Mouse (Mus musculus): ENCODE data around the gene Pinlyp. TPM values are rescaled to one million over a fixed set of nuclear protein-coding genes. Genes with fewer than 3 reads are reported as not detected.
A peak's percentile ranks its signal among the peaks of the same experiment; 100 is the strongest.

Pinlyp gene
- polyA plus RNA-seq, 1 experiment from 2014 or later: not detected

DNA sequence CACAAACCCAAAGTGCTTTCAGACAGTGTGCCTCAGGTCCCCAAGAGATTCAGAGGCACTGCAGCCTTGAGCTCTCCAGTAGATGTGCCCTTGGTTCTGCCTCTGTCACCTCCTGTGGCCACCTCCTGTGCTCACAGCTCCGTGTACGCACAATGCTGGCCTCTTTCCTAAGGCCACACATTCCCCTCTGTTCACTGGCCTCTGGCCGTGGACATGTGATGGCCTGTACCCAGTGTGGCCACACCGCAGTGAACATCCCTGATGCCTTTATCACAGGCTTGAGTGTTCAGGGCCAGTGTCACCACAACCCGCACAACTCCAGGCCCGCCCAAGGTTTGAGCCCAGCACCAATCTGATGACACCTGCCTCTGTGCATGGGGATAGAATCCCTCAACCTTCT lies 39.0 kb upstream of the Pinlyp start:
- Histone ChIP-seq H3K27ac (no peak overlapping the region), H3K4me3 (replicated peaks) (no peak overlapping the region), H3K4me2 (replicated peaks) (no peak overlapping the region), H3K9me3 (no peaks in the 10 kb centered on the region), H3K9ac (replicated peaks) (no peak overlapping the region), H3K27me3 (peaks cover 29% of the 10 kb centered on the region), H3K4me1 (replicated peaks) (peaks cover 11% of the 10 kb centered on the region; the same call in 1 of the 2 replicates), H3K36me3 (no peaks in the 10 kb centered on the region)
- ATAC-seq: no peak
- WGBS: 91% methylated on average over 6 of the region's 6 CpGs

DNA sequence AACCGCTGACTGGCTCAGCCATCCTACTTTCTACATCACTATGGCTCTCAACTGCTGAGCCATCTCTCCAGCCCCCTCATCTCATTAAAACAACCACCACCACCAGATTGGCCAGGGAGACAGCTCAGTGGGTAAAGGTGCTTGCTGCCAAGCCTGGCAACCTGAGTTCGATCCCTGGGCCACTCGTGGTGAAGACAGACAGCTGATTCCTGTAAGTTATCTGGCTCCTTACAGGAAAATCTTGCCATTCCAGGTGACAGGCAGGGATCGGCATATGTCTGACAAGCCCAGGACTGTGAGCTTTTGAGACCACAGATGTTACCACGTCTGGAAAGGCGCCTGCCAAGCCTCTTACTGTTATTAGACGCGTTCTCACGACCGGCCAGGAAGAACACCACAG lies 31.9 kb upstream of the Pinlyp start:
- peaks cover 11% of the 10 kb centered on the region; the same call in 1 of the 2 replicates for H3K36me3 ChIP-seq
- no peak for ATAC-seq
- H3K27me3 ChIP-seq: no peaks in the 10 kb centered on the region
- H3K9ac ChIP-seq (replicated peaks): no peak overlapping the region
- H3K4me2 ChIP-seq (replicated peaks): no peak overlapping the region
- no peaks in the 10 kb centered on the region for H3K9me3 ChIP-seq
- no peaks in the 10 kb centered on the region for H3K4me1 ChIP-seq (replicated peaks)
- no peak overlapping the region for H3K27ac ChIP-seq
- WGBS: 92% methylated on average over 10 of the region's 10 CpGs
- no peak overlapping the region for H3K4me3 ChIP-seq (replicated peaks)

DNA sequence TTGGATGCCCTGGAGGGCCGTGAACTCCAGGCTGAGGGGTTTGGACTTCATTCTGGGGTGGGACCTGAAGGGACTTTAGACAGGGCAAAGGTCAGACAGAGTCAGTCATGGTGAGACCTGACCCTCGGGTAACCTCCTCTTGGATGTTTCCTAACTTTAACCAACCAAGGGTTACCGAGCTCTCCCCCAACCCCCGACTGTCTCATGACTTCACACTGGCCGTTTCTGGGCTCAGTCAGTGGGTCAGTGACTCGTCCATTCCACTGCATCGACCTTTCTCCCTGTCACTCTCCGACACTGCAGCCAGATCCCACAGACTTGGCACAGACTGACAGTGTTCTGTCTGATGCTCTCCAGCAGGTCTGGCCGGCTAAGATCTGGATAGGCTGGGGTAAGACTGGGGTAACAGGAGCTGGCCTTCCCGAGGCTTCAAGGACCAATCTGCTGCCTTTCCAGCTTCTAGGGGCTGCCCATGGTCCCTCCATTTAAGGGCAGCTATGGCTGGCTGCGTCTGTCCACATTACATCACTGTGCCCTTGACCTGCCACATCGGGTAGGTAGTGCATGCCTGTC lies 28.4 kb upstream of the Pinlyp start:
- Histone ChIP-seq H3K9ac (replicated peaks) (no peak overlapping the region), H3K4me1 (replicated peaks) (no peaks in the 10 kb centered on the region)
- WGBS: 68% methylated on average over 12 of the region's 12 CpGs

DNA sequence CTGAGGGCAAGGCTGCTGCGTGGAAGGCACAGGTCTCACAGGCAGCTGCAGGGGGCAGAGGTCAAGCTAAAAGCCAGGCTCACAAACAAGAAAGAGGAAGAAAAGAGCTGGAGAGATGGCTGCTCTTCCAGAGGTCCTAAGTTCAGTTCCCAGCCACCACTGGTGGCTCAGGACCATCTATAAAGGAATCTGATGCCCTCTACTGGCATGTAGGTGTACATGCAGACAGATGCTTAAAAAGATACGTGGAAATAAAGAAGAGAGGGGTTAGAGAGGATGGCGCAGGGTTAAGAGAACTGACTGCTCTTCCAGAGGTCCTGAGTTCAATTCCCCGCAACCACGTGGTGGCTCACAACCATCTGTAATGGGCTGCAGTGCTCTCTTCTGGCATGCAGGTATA lies 26.5 kb upstream of the Pinlyp start:
- H3K27ac ChIP-seq: no peak overlapping the region
- H3K9ac ChIP-seq (replicated peaks): no peak overlapping the region
- H3K4me1 ChIP-seq (replicated peaks): no peaks in the 10 kb centered on the region
- no peaks in the 10 kb centered on the region for H3K27me3 ChIP-seq
- no peak for ATAC-seq
- WGBS: 59% methylated on average over 5 of the region's 5 CpGs
- H3K36me3 ChIP-seq: peaks cover 54% of the 10 kb centered on the region
- H3K4me2 ChIP-seq (replicated peaks): no peak overlapping the region
- no peak overlapping the region for H3K4me3 ChIP-seq (replicated peaks)
- no peaks in the 10 kb centered on the region for H3K9me3 ChIP-seq

More for the DNA sequence above, 28.4 kb upstream of the Pinlyp start:
- Histone ChIP-seq H3K4me2 (replicated peaks) (no peak overlapping the region), H3K36me3 (peaks cover 37% of the 10 kb centered on the region), H3K9me3 (no peaks in the 10 kb centered on the region), H3K4me3 (replicated peaks) (no peak overlapping the region), H3K27ac (no peak overlapping the region), H3K27me3 (no peaks in the 10 kb centered on the region)
- ATAC-seq: no peak

DNA sequence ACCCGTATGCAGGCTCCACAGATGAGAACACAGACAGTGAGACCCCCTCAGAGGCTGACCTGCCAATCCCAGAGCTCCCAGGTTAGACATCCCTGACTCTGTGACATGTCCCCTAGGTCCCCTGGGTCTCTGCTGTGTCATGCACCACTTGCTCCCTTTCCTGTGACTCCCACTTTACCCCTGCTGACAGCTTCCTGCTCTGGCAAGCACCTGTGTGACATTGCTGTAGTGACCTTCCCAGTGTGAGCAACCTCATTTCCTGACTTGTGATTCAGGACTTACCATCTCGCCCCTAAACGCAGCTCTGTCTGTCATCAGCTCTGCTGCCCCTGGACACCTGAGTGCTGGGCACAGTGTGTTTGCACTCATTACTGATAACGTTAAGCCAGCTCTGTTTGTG lies 25.2 kb upstream of the Pinlyp start:
- H3K27ac ChIP-seq: no peak overlapping the region
- H3K9me3 ChIP-seq: no peaks in the 10 kb centered on the region
- no peak overlapping the region for H3K4me3 ChIP-seq (replicated peaks)
- ATAC-seq: no peak
- no peak overlapping the region for H3K9ac ChIP-seq (replicated peaks)
- 93% methylated on average over 4 of the region's 4 CpGs for WGBS
- no peaks in the 10 kb centered on the region for H3K27me3 ChIP-seq
- no peak overlapping the region for H3K4me2 ChIP-seq (replicated peaks)
- no peaks in the 10 kb centered on the region for H3K4me1 ChIP-seq (replicated peaks)
- H3K36me3 ChIP-seq: peaks cover 68% of the 10 kb centered on the region

DNA sequence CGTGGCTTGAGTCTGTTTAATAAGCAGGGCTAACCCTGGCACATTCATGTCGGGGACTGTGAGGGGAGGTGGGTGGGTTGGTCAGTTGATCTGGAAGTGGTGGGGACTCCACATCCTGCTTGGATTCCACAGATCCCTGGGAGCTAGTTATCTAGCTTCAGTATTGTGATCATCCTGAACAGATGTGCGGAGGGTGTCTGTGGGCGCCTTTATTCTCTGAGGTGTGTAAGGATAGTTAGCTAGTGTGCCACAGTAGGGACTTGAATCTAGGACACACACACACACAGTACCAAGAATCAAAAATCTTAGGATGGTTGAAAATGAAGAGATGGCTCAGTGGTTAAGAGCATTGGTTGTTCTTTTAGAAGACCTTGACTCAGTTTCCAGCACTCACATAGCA lies 22.6 kb upstream of the Pinlyp start:
- H3K9ac ChIP-seq (replicated peaks): no peak overlapping the region
- no peak overlapping the region for H3K27ac ChIP-seq
- no peaks in the 10 kb centered on the region for H3K27me3 ChIP-seq
- H3K4me3 ChIP-seq (replicated peaks): no peak overlapping the region
- H3K4me1 ChIP-seq (replicated peaks): no peaks in the 10 kb centered on the region
- WGBS: 84% methylated on average over 4 of the region's 4 CpGs
- no peaks in the 10 kb centered on the region for H3K9me3 ChIP-seq
- H3K36me3 ChIP-seq: peaks cover 76% of the 10 kb centered on the region
- H3K4me2 ChIP-seq (replicated peaks): no peak overlapping the region
- no peak for ATAC-seq

DNA sequence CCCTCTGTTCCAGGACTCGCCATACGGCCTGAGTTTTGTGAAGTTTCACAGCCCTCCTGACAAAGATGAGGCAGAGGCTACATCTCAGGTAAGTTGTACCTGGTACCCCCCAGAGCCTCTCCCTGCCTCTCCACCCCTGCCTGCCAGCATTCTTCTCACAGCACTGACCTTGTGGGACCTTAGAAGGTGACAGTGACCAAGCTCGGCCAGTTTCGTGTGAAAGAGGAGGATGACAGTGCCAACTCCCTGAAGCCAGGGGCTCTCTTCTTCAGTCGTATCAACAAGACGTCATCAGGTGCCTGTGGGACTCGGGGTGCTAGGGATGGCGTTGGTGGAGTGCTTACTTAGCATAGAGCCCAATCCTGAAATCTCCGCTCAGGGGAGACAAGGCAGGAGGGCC lies 20.3 kb upstream of the Pinlyp start:
- peaks cover 80% of the 10 kb centered on the region for H3K36me3 ChIP-seq
- WGBS: 95% methylated on average over 9 of the region's 9 CpGs

DNA sequence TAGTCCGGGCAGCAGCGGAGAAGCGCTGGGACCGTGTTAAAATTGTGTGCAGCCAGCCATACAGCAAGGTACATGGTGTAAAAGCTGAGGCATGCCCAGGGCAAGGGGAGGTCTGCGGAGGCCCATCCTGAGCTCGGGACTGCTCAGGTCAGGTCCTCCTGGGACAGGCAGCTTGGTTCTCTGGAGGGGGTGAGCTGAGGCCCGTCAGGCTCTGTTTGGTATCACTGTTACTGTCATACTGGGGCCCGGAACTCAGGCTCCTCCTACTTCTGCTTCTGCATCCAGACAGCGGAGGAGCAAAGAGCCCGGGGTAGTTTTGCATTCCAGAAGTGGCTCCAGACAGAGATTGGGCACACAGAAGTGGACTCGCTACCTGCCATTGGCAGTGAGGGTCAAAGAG lies 19.7 kb upstream of the Pinlyp start:
- WGBS: 97% methylated on average over 11 of the region's 11 CpGs
- ATAC-seq: no peak
- Histone ChIP-seq H3K27me3 (no peaks in the 10 kb centered on the region), H3K27ac (no peak overlapping the region), H3K4me3 (replicated peaks) (no peak overlapping the region), H3K4me1 (replicated peaks) (no peaks in the 10 kb centered on the region), H3K36me3 (peaks cover 80% of the 10 kb centered on the region), H3K9me3 (no peaks in the 10 kb centered on the region), H3K9ac (replicated peaks) (no peak overlapping the region), H3K4me2 (replicated peaks) (no peak overlapping the region)

More for the DNA sequence above, 20.3 kb upstream of the Pinlyp start:
- H3K27me3 ChIP-seq: no peaks in the 10 kb centered on the region
- ATAC-seq: no peak
- H3K27ac ChIP-seq: no peak overlapping the region
- H3K4me2 ChIP-seq (replicated peaks): no peak overlapping the region
- no peaks in the 10 kb centered on the region for H3K4me1 ChIP-seq (replicated peaks)
- H3K9ac ChIP-seq (replicated peaks): no peak overlapping the region
- no peak overlapping the region for H3K4me3 ChIP-seq (replicated peaks)
- H3K9me3 ChIP-seq: no peaks in the 10 kb centered on the region

DNA sequence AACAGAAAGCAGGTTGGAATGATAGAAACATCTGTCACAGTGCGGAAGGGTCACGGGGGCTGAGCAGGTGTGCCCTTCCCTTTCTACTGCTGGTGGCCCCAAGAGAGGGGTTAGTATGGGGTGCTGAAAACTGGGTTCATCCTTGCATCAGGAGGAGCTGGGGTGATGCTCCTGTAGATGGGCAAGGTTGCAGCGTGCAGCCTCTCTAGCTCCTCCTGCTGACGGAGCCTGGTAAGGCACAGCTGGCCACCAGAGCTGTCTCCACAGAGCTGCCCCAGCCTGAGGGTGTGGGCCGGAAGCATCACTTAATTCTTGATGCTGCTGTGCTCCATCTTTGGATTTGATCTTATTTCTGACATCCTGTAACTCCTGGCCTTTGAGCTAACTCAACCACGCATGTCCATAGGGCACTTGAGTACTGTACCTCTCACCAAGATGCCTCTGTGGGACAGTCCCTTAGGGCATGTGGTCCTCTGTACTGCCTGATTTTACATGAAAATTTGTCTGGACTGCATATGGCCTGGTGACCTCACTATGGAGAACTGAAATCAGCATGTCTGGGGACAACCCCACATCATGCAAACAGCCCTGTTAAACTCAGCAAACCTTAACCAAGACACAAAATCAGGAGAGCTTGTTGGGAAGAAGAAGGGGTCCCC lies 18.8 kb upstream of the Pinlyp start:
- 66% methylated on average over 6 of the region's 6 CpGs for WGBS
- peaks cover 78% of the 10 kb centered on the region for H3K36me3 ChIP-seq
- H3K9ac ChIP-seq (replicated peaks): no peak overlapping the region

DNA sequence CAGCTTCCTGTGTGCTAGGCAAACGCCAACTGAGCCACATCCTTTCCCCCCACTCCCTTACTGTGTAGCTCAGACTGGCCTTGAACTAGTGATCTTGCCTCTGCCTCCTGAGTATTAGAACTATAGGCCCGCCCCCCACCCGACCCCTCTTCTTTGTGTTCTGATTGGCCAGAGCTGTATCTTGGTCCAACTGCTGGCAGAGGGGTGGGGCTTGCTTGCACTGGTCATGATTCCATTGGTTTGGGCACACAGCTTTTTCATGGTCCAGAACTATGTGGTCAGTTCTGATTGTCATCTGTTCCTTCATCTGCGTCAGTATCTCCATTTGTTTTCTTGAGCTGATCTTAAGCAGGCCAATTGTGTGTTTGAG lies 17.9 kb upstream of the Pinlyp start:
- WGBS: 88% methylated on average over 4 of the region's 4 CpGs
- no peak for ATAC-seq
- H3K27ac ChIP-seq: no peak overlapping the region
- H3K9ac ChIP-seq (replicated peaks): no peak overlapping the region
- no peaks in the 10 kb centered on the region for H3K9me3 ChIP-seq
- H3K27me3 ChIP-seq: no peaks in the 10 kb centered on the region
- no peak overlapping the region for H3K4me3 ChIP-seq (replicated peaks)
- H3K4me2 ChIP-seq (replicated peaks): no peak overlapping the region
- H3K36me3 ChIP-seq: peaks cover 75% of the 10 kb centered on the region
- no peaks in the 10 kb centered on the region for H3K4me1 ChIP-seq (replicated peaks)

More for the DNA sequence above, 18.8 kb upstream of the Pinlyp start:
- peak; percentile 63 for ATAC-seq
- Histone ChIP-seq H3K9me3 (no peaks in the 10 kb centered on the region), H3K4me2 (replicated peaks) (no peak overlapping the region), H3K4me3 (replicated peaks) (no peak overlapping the region), H3K27ac (no peak overlapping the region), H3K4me1 (replicated peaks) (no peaks in the 10 kb centered on the region), H3K27me3 (no peaks in the 10 kb centered on the region)

DNA sequence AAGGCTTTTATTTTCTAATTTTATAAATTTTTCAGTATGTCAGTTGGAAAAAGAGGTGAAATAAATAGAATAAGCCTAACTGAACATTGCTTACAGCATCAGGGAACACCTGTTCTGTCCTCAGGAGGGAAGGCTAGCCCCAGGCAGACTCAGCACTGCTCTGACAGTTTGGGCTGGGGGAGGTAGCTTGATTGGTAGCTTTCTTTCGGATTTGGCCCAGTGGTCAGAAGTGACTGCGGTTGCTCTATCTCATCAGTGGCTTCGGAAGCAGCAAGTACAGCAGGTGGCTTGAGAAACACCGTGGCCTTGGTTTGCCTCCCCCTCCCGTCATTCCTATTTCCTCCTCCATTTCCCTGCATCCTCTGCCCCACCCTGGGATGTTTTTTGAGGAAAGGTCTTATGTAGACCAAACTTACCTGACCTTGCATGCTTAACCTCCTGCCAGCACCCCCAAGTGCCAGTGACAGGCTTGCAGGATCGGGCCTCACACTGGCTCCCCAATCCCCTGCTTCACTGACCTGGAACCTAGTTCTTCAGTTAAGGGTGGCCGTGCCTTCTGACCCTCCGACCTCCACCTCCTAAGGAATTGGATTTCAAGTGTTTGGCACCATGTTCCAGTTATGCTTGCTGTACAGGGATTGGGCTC lies 17.4 kb upstream of the Pinlyp start:
- WGBS: 89% methylated on average over 8 of the region's 8 CpGs
- no peaks in the 10 kb centered on the region for H3K9me3 ChIP-seq
- peaks cover 70% of the 10 kb centered on the region for H3K36me3 ChIP-seq

DNA sequence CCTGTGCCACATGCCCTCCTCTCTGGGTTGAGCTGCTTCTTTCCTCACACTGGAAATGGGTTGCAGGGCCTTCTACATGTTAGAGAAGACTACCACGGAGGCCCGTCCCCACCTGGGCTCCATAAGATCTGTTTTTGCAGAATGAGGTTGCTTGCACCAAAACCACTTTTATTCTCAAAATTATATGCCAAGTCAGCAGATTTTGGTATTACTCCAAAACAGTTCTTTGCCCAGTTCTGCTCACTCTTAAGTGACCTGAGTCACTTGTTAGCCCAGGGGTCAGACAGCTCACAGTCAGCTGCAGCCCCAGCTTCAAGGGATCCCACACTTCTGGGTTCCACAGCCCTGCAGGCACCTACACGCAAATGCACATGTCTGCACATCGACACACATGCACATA lies 15.5 kb upstream of the Pinlyp start:
- H3K9ac ChIP-seq (replicated peaks): no peak overlapping the region
- ATAC-seq: no peak
- WGBS: 92% methylated on average over 4 of the region's 4 CpGs
- H3K36me3 ChIP-seq: peaks cover 55% of the 10 kb centered on the region
- H3K4me1 ChIP-seq (replicated peaks): no peaks in the 10 kb centered on the region
- no peaks in the 10 kb centered on the region for H3K9me3 ChIP-seq
- no peak overlapping the region for H3K27ac ChIP-seq
- H3K27me3 ChIP-seq: no peaks in the 10 kb centered on the region
- H3K4me3 ChIP-seq (replicated peaks): no peak overlapping the region
- H3K4me2 ChIP-seq (replicated peaks): no peak overlapping the region

More for the DNA sequence above, 17.4 kb upstream of the Pinlyp start:
- H3K9ac ChIP-seq (replicated peaks): no peak overlapping the region
- H3K27me3 ChIP-seq: no peaks in the 10 kb centered on the region
- H3K4me3 ChIP-seq (replicated peaks): no peak overlapping the region
- no peak overlapping the region for H3K4me2 ChIP-seq (replicated peaks)
- no peak overlapping the region for H3K27ac ChIP-seq
- no peaks in the 10 kb centered on the region for H3K4me1 ChIP-seq (replicated peaks)
- ATAC-seq: no peak
